Mouse (Mus musculus) kidney, postnatal 0 days (tissue): ENCODE data around the gene Aplp2. TPM values are rescaled to one million over a fixed set of nuclear protein-coding genes. Genes with fewer than 3 reads are reported as not detected.

Experiments used
- ATAC-seq: fragments of 200-750 bp; cut with Nextera tagmentation; replicated peaks from 2 replicates; pipeline ENCODE4 v1.8.0; 2017; ENCODE audit warnings: low read depth, moderate number of reproducible peaks, moderate TSS enrichment, moderate library complexity; ENCODE audit not compliant: low FRiP score
- DNase-seq: peaks from one replicate; pipeline ENCODE4 v3.0.0-alpha.2; 2016; ENCODE audit warnings: low spot score
- H3K27ac ChIP-seq: fragments of 300-500 bp; sonication (generic); 2 replicates; pipeline ENCODE4 v1.5.1; 2014; ENCODE audit warnings: mild to moderate bottlenecking
- H3K27me3 ChIP-seq: fragments of 300-500 bp; sonication (generic); 2 replicates; pipeline ENCODE4 v1.6.1; 2014; ENCODE audit warnings: low read length, mixed read lengths; ENCODE audit not compliant: insufficient read depth
- H3K36me3 ChIP-seq: fragments of 300-500 bp; sonication (generic); 2 replicates; pipeline ENCODE4 v1.6.1; 2014; ENCODE audit warnings: low read length, mixed read lengths; ENCODE audit not compliant: insufficient read depth
- H3K4me1 ChIP-seq: fragments of 300-500 bp; sonication (generic); replicated peaks from 2 replicates; pipeline ENCODE4 v1.6.1; 2014; ENCODE audit warnings: antibody characterized with exemption, low read length, mixed read lengths; ENCODE audit not compliant: insufficient read depth
- H3K4me2 ChIP-seq: fragments of 300-500 bp; sonication (generic); 2 replicates; pipeline ENCODE4 v1.6.1; 2014; ENCODE audit warnings: mild to moderate bottlenecking, low read length, moderate library complexity, mixed read lengths
- H3K4me3 ChIP-seq: fragments of 300-500 bp; sonication (generic); replicated peaks from 2 replicates; pipeline ENCODE4 v1.5.1; 2014; ENCODE audit warnings: low read depth, low read length
- H3K9ac ChIP-seq: fragments of 300-500 bp; sonication (generic); 2 replicates; pipeline ENCODE4 v1.6.1; 2014; ENCODE audit warnings: low read depth, low read length
- H3K9me3 ChIP-seq: fragments of 300-500 bp; sonication (generic); replicated peaks from 2 replicates; pipeline ENCODE4 v1.6.1; 2016; ENCODE audit warnings: low read length, inconsistent platforms, mixed read lengths
- CTCF ChIP-seq: IDR thresholded peaks from 2 replicates; pipeline ENCODE4 v1.5.1; 2016; ENCODE audit warnings: antibody characterized with exemption, low read depth, mild to moderate bottlenecking, moderate library complexity
- WGBS: fragments of 180-500 bp; shearing (Covaris S2); extraction: QIAGEN DNeasy Blood & Tissue Kit; methylation state at CpG from one replicate; pipeline ENCODE4 v1.1.7; 2014; 5-methylcytosine and 5-hydroxymethylcytosine counted together
- polyA plus RNA-seq: library from polyadenylated mRNA; unstranded; fragments of >200 nt; fragmentation: Nextera tagmentation; extraction: Ambion mirVana; gene quantifications from 2 replicates; pipeline ENCODE4 v1.2.1, GENCODE M21; 2015

The Aplp2 gene
- polyA plus RNA-seq, 1 experiment from 2014 or later: 367 TPM

GRCm38 (mm10) chr9:31253311-31253734 lies 41.7 kb upstream of the Aplp2 start:
- Histone ChIP-seq H3K4me3 (no peak overlapping the region; the same call in 1 of the 2 replicates), H3K36me3 (no peaks in the 10 kb centered on the region), H3K4me1 (no peaks in the 10 kb centered on the region), H3K27ac (peak overlapping the region; percentile 50), H3K27me3 (no peaks in the 10 kb centered on the region), H3K9ac (0 out of 2 replicates have a peak overlapping the region, but pooled peaks have one; percentile 27), H3K9me3 (no peaks in the 10 kb centered on the region), H3K4me2 (peak overlapping the region; percentile 37)
- no peak for ATAC-seq
- 41% methylated on average over 10 of the region's 10 CpGs for WGBS
- TF ChIP-seq CTCF: no peak
- DNase-seq: peak; percentile 69

DNA sequence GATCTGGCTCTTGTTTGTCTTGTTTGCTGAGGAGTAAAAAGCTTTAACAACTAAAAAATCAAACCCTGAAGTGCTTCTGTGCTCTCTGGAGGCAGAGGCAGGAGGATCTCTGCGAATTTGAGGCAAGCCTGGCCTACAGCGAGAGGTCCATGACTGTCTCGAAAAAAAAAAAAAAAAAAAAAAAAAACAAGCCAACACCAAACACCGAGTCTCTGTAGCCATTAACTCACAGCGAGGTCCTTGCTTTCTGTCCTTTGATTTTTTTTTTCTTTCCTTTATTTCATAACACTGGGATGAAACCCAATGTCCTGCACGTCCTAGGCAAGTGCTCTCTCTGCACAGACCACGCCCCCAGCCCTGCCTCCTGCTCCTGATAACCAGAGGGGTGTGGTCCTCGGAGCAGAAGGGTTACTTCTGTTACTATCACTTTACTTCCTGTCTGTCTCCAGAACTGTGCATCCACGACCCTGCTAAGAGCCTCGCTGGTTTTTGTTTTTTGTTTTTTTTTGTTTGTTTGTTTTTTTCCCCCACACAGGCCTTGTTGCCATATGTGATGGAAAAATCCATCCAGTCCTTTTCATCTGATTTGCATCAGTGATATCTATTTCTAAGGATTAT lies 40.7 kb upstream of the Aplp2 start:
- DNase-seq (no peak), ATAC-seq (no peak)
- no peak overlapping the region for H3K4me3 ChIP-seq
- H3K9ac ChIP-seq: no peak overlapping the region
- H3K4me2 ChIP-seq: no peak overlapping the region
- H3K9me3 ChIP-seq: no peaks in the 10 kb centered on the region
- H3K36me3 ChIP-seq: no peaks in the 10 kb centered on the region
- TF ChIP-seq CTCF: no peak
- H3K27me3 ChIP-seq: no peaks in the 10 kb centered on the region
- H3K27ac ChIP-seq: no peak overlapping the region
- no peaks in the 10 kb centered on the region for H3K4me1 ChIP-seq
- 70% methylated on average over 10 of the region's 10 CpGs for WGBS

GRCm38 (mm10) chr9:31247447-31248220 lies 36.0 kb upstream of the Aplp2 start:
- WGBS: 73% methylated on average over 8 of the region's 8 CpGs
- Histone ChIP-seq H3K4me2 (no peak overlapping the region), H3K9ac (no peak overlapping the region), H3K27me3 (no peaks in the 10 kb centered on the region), H3K4me1 (no peaks in the 10 kb centered on the region), H3K36me3 (no peaks in the 10 kb centered on the region), H3K4me3 (no peak overlapping the region), H3K27ac (no peak overlapping the region), H3K9me3 (no peaks in the 10 kb centered on the region)
- TF ChIP-seq CTCF: no peak
- ATAC-seq (no peak), DNase-seq (no peak)

DNA sequence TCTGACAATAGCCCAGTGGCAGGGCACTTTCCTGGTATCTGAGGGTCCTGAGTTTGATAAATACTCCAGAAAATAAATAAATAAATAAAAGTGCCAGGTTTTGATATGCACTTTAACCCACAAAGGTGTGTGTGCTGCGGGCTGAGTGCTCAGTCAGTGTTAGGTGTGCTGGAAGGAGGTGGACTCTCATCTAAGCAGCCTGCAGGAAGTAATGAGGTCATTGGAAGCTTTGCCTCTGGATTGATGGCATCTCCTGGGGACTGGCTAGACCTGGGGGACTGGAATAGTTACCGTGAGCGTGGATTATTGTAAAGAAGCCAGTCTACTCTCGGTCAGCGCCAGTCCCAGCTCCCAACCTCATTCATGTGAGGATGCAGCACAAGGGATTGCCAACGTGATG lies 34.8 kb upstream of the Aplp2 start:
- Histone ChIP-seq H3K27me3 (no peaks in the 10 kb centered on the region), H3K9ac (no peak overlapping the region), H3K36me3 (no peaks in the 10 kb centered on the region), H3K4me1 (no peaks in the 10 kb centered on the region), H3K9me3 (no peaks in the 10 kb centered on the region), H3K27ac (no peak overlapping the region), H3K4me2 (no peak overlapping the region), H3K4me3 (no peak overlapping the region)
- 55% methylated on average over 6 of the region's 6 CpGs for WGBS
- TF ChIP-seq CTCF: no peak
- peak; percentile 72 for ATAC-seq
- DNase-seq: no peak

DNA sequence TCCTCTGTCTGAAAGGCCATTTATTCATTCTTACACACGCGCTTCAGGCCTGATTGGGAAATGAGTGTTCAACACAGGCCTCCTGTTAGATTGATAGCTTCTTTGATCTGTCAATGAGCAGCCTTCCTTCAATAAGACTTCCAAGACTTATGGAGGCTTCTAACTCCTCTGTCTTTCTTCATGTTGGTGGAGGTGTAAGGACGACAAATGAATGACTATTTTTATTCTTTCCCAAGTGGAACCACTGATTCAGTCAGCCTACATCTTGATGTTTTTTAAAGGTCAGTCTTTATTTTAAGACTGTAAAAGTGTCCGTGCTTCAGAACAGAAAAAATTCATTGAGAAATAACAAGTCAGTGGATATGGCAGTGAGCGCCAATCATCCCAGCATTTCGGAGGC lies 33.4 kb upstream of the Aplp2 start:
- TF ChIP-seq CTCF: no peak
- Histone ChIP-seq H3K4me3 (no peak overlapping the region), H3K9me3 (no peaks in the 10 kb centered on the region), H3K27me3 (no peaks in the 10 kb centered on the region), H3K4me2 (no peak overlapping the region), H3K9ac (no peak overlapping the region), H3K4me1 (no peaks in the 10 kb centered on the region), H3K36me3 (no peaks in the 10 kb centered on the region), H3K27ac (no peak overlapping the region)
- no peak for DNase-seq
- 75% methylated on average over 6 of the region's 6 CpGs for WGBS
- no peak for ATAC-seq

DNA sequence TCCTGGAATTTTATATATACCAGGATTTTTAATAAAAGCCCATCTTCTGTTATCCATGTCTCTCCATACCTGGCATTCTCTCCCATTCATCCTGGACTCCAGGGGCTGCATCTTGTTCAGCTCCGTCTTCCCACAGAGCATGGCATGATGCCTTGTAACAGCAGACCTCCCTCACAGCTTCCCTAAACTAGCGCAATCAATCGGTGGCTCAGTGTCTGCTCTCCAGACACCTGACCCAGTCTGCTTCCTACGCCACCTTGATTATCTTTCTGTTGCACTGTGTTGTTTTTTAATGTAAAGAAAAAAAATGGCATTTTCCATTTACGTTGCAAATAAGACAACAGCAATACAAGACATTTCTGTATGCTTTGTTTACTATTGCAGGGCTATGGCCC lies 32.3 kb upstream of the Aplp2 start:
- Histone ChIP-seq H3K4me3 (no peak overlapping the region), H3K9me3 (no peaks in the 10 kb centered on the region), H3K27ac (no peak overlapping the region), H3K27me3 (no peaks in the 10 kb centered on the region), H3K9ac (no peak overlapping the region), H3K4me1 (no peaks in the 10 kb centered on the region), H3K36me3 (no peaks in the 10 kb centered on the region), H3K4me2 (no peak overlapping the region)
- WGBS: 83% methylated on average over 5 of the region's 5 CpGs
- DNase-seq: no peak
- ATAC-seq: no peak
- no peak for TF ChIP-seq CTCF
